ENCODE assay signal across 8 mouse cellular contexts in the genomic region with DNA sequence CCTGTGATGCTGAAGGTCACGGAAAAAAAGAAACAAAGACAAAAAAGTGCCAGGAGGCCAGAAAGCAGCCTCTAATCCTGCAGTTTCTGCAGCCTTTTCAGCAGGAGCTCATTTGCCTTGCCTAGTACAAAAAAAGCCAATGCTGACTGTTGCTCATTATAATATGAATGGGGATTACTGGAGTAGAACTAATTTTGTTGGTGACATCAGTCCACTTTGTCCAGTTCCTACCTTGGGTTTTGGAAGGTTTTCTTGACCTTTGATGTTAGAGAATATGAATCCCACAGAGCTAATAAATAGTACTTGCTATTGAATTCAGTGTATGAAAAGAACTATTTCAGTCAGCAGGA. TPM values are rescaled to one million over a fixed set of nuclear protein-coding genes. Genes with fewer than 3 reads are reported as not detected.
DNase-seq lines count a peak whose midpoint lies in the region; ATAC-seq and TF ChIP-seq lines count a peak whose summit lies in the region.

No protein-coding gene starts in this region.

- H3K9me3 ChIP-seq in heart, embryonic 12.5 days (replicated peaks) = no peaks in the 10 kb centered on the region
- H3K9me3 ChIP-seq in ES-Bruce4 (replicated peaks; ENCODE audit: control insufficient read depth, insufficient read depth, low read length, poor library complexity, severe bottlenecking) = no peaks in the 10 kb centered on the region
- no peaks in the 10 kb centered on the region for H3K9me3 ChIP-seq in forebrain, embryonic 16.5 days (ENCODE audit: control insufficient read depth, low read length)

- peak overlapping the region; percentile 75 for H3K4me3 ChIP-seq in heart, embryonic 12.5 days
- H3K4me3 ChIP-seq in ES-Bruce4 (ENCODE audit: low read depth, low read length) = peak overlapping the region; percentile 90
- H3K4me3 ChIP-seq in forebrain, embryonic 16.5 days (replicated peaks; ENCODE audit: low read length) = peak overlapping the region; percentile 63
- H3K4me3 ChIP-seq in macrophage (ENCODE audit: inconsistent target) = peak overlapping the region; percentile 98

- H3K9ac ChIP-seq in heart, embryonic 12.5 days = peak overlapping the region; percentile 78
- H3K9ac ChIP-seq in ES-Bruce4 (ENCODE audit: low read depth, poor library complexity, severe bottlenecking) = peak overlapping the region; percentile 65
- peak overlapping the region; percentile 62 for H3K9ac ChIP-seq in forebrain, embryonic 16.5 days (replicated peaks; ENCODE audit: low read depth, low read length)

- peaks cover 52% of the 10 kb centered on the region for H3K79me2 ChIP-seq in macrophage (ENCODE audit: inconsistent target)

- peaks cover 5% of the 10 kb centered on the region for H3K4me1 ChIP-seq in heart, embryonic 12.5 days (replicated peaks)
- H3K4me1 ChIP-seq in ES-Bruce4 (ENCODE audit: control insufficient read depth, insufficient read depth, low read length) = no peaks in the 10 kb centered on the region
- H3K4me1 ChIP-seq in forebrain, embryonic 16.5 days (replicated peaks; ENCODE audit: control insufficient read depth, insufficient read depth, low read length) = peaks cover 7% of the 10 kb centered on the region

- H3K36me3 ChIP-seq in heart, embryonic 12.5 days = no peaks in the 10 kb centered on the region
- H3K36me3 ChIP-seq in ES-Bruce4 (ENCODE audit: control insufficient read depth, insufficient read depth, low read length, poor library complexity, severe bottlenecking) (no peaks in the 10 kb centered on the region), macrophage (ENCODE audit: inconsistent target) (no peaks in the 10 kb centered on the region)
- no peaks in the 10 kb centered on the region for H3K36me3 ChIP-seq in forebrain, embryonic 16.5 days (ENCODE audit: control insufficient read depth, insufficient read depth)

- no peak for TF ChIP-seq EP300 in ES-Bruce4 (IDR thresholded peaks at IDR 0.05; ENCODE audit: insufficient read depth, low read depth, low read length)

- H3K27me3 ChIP-seq in heart, embryonic 12.5 days (replicated peaks) = no peaks in the 10 kb centered on the region
- H3K27me3 ChIP-seq in ES-Bruce4 (ENCODE audit: control insufficient read depth, insufficient read depth, low read length, poor library complexity, severe bottlenecking) = no peaks in the 10 kb centered on the region
- no peaks in the 10 kb centered on the region for H3K27me3 ChIP-seq in forebrain, embryonic 16.5 days (replicated peaks; ENCODE audit: control insufficient read depth, insufficient read depth, low read length)

- no peak for ATAC-seq in heart, embryonic 12.5 days (ENCODE audit: insufficient number of reproducible peaks, low FRiP score)
- 0 out of 2 replicates have a peak, but pooled peaks have one; percentile 2 for ATAC-seq in forebrain, embryonic 16.5 days

- H3K27ac ChIP-seq in heart, embryonic 12.5 days (ENCODE audit: poor library complexity, severe bottlenecking) = peak overlapping the region; percentile 55; the same call in 1 of the 2 replicates
- H3K27ac ChIP-seq in ES-Bruce4 (ENCODE audit: insufficient read depth, low read length) (peak overlapping the region; percentile 82), macrophage (peak overlapping the region; percentile 74)
- H3K27ac ChIP-seq in forebrain, embryonic 16.5 days (ENCODE audit: low read length) = peak overlapping the region; percentile 25; the same call in 1 of the 2 replicates

- TF ChIP-seq POLR2A in ES-Bruce4 (IDR thresholded peaks at IDR 0.05; ENCODE audit: insufficient read depth, low read length) = no peak

- peak overlapping the region; percentile 68 for H3K4me2 ChIP-seq in heart, embryonic 12.5 days
- H3K4me2 ChIP-seq in forebrain, embryonic 16.5 days (ENCODE audit: low read length) = peak overlapping the region; percentile 76

- WGBS in heart, embryonic 12.5 days = 0% methylated on average over 1 of the region's 1 CpGs
- WGBS in forebrain, embryonic 16.5 days = 3% methylated on average over 1 of the region's 1 CpGs
- WGBS in macrophage (ENCODE audit: missing documents) = 0% methylated on average over 1 of the region's 1 CpGs

- DNase-seq in heart, postnatal 4 days = no peak
- no peak for DNase-seq in MN1 (ENCODE audit: low spot score)
- DNase-seq in adrenal gland, postnatal 25 days = no peak
- no peak for DNase-seq in left cerebral cortex, adult 9 months (ENCODE audit: low spot score in 2 of 2)

- no peak for TF ChIP-seq CTCF in ES-Bruce4 (IDR thresholded peaks at IDR 0.05; ENCODE audit: low read depth, low read length)

RNA-seq across cellular contexts. Expression of gene Mettl15, which starts 0.8 kb away (rescaled TPM):
- polyA plus RNA-seq in heart, embryonic 12.5 days (2016; fragmentation: Nextera tagmentation; extraction: Ambion mirVana) = 12.3 and 16.0 TPM in 2 replicates
- total RNA-seq in heart, postnatal 4 days (2021) = 10 to 100 TPM; 10.8 to 12.6 TPM
- polyA plus RNA-seq in ES-Bruce4 (2011; ENCODE audit: insufficient read depth, insufficient read length, low read depth, missing spikeins) (10.1 and 11.0 TPM in 2 replicates), macrophage (2018) (1.8 to 2.4 TPM (median 2.2 TPM) in 3 replicates)
- polyA plus RNA-seq in forebrain, embryonic 16.5 days (2015; fragmentation: Nextera tagmentation; extraction: Ambion mirVana) = 11.4 and 16.5 TPM in 2 replicates
- 1 to 10 TPM in 20 of 26 experiments, under 1 TPM in 6; 0.34 to 6.8 (median 3.2) TPM for total RNA-seq in macrophage (2018; cell fraction: chromatin; rRNA removed)
- 1 to 10 TPM in 21 of 26 experiments, under 1 TPM in 5; 0.76 to 2.0 (median 1.4) TPM for total RNA-seq in macrophage (2018; cell fraction: cytosol; rRNA removed)
- total RNA-seq in macrophage (2018; cell fraction: nucleus; rRNA removed) = 1 to 10 TPM in 22 of 26 experiments, under 1 TPM in 3, not detected in 1; 0.59 to 5.3 (median 2.5) TPM
- total RNA-seq in adrenal gland, postnatal 25 days (2021) = 9.5 and 10.4 TPM in 2 replicates

RNA-seq across cellular contexts. Expression of gene Kif18a, which starts 0.8 kb away (rescaled TPM):
- 14.8 and 16.2 TPM in 2 replicates for polyA plus RNA-seq in heart, embryonic 12.5 days (2016; fragmentation: Nextera tagmentation; extraction: Ambion mirVana)
- total RNA-seq in heart, postnatal 4 days (2021) = 1 to 10 TPM; 7.1 to 7.3 TPM
- polyA plus RNA-seq in ES-Bruce4 (2011; ENCODE audit: insufficient read depth, insufficient read length, low read depth, missing spikeins) = 46.6 and 49.9 TPM in 2 replicates
- polyA plus RNA-seq in forebrain, embryonic 16.5 days (2015; fragmentation: Nextera tagmentation; extraction: Ambion mirVana) = 11.6 and 14.0 TPM in 2 replicates
- 10 to 100 TPM in 1 of 26 experiments, 1 to 10 TPM in 17, under 1 TPM in 8; 0.17 to 11.9 (median 2.2) TPM for total RNA-seq in macrophage (2018; cell fraction: chromatin; rRNA removed)
- under 1 TPM; 0.10 to 0.92 (median 0.56) TPM for total RNA-seq in macrophage (2018; cell fraction: cytosol; rRNA removed)
- total RNA-seq in macrophage (2018; cell fraction: nucleus; rRNA removed) = 1 to 10 TPM in 15 of 26 experiments, under 1 TPM in 10, not detected in 1; 0.20 to 6.7 (median 1.2) TPM
- 0.22 to 1.4 TPM (median 1.1 TPM) in 3 replicates for polyA plus RNA-seq in macrophage (2018)
- 1.9 and 3.8 TPM in 2 replicates for total RNA-seq in adrenal gland, postnatal 25 days (2021)

Comparison
In these comparisons a context has a peak if more than half of its experiments do, and no peak if none do; other contexts are left out.
1. H3K27ac ChIP-seq: peak in every context shown above with its lines; median percentile 82 in ES-Bruce4; 74 in macrophage; 55 in heart, embryonic 12.5 days; 25 in forebrain, embryonic 16.5 days.